Mouse (Mus musculus) retina, postnatal 1 day (tissue): ENCODE measurements at regions not wholly inside any gene's neighbourhood (a gene's known extent, or its start where the extent isn't known, plus 50 kb on each side); places are given as distances from the start of the nearest gene placed in this dataset.

ENCODE experiments used
- DNase-seq: peaks from one replicate; pipeline ENCODE4 v3.0.0-alpha.2; 2012

DNA sequence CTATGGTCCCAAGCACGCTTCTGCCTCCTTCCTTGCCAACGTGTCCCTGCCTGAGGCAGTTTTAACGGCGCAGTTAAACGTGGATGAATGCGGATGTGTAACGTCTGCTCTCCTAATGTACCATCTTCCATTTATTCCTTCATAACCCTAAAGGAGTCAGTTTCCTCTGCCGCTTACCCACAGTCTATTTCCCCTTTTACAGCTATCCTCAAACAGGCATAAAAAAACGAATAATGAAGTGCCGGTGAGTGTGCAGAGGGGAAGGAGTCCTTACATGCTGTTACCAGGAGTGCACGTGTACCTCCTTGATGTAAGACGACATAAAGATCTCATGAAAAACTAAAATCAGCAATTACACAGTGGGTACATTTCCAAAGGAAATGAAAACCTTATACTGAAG, 54.3 kb upstream of the Krtap11-1 start:
- no peak for DNase-seq
